Comparison of ENCODE assay signal across 8 mouse cellular contexts in the genomic region with DNA sequence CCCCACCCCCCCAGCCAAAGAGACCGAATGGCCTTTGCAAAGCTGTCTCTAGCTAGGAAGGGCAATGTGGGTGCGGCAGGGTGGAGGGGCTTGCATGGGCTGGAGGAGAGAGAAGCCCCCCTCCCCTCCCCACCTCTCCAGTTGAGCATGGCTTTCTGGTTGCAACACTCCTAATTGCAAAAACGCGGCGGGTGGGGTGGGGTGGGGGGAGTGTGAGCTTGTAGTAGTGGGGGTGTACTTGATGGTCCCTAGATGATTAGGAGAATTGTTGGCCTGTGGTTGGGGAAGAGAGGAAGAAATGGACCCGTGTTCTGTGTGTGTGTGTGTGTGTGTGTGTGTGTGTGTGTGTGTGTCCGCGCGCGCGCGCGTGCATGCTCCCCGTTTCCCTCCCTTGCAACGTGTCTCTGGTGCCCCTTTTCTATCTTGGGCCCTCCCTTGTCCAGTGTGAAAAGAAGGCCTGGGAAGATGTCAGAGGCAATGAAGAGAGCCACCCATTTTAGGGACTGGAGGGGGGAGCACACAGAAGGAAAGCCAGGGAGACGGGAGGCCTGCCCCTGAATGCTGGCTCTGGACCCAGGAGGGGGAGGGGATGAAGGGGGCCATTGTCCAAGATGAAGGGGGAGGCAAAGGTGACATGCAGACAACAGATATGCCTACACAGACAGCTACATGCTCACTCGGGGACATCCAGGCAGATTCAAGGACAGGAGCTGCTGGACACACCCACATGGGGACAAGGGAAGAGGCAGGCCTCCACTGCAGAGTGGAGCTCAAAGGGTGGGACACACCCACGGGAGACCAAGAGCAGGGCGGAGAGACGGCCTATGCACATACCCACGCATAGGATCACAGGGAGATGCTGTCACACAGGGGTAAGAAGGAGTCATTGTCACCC. TPM values are rescaled to one million over a fixed set of nuclear protein-coding genes. Genes with fewer than 3 reads are reported as not detected.
DNase-seq lines count a peak whose midpoint lies in the region; ATAC-seq and TF ChIP-seq lines count a peak whose summit lies in the region.

No protein-coding gene starts in this region.

- no peak for TF ChIP-seq CTCF in ES-Bruce4 (IDR thresholded peaks at IDR 0.05; ENCODE audit: low read depth, low read length)

- under 1% methylated on average over 17 of the region's 21 CpGs for WGBS in heart, embryonic 14.5 days
- WGBS in midbrain, embryonic 13.5 days = under 1% methylated on average over 21 of the region's 21 CpGs

- H3K36me3 ChIP-seq in ES-Bruce4 (ENCODE audit: control insufficient read depth, insufficient read depth, low read length, poor library complexity, severe bottlenecking) = no peaks in the 10 kb centered on the region
- H3K36me3 ChIP-seq in heart, embryonic 14.5 days (ENCODE audit: control insufficient read depth, insufficient read depth, low read length) = 0 out of 2 replicates have a peak, but pooled peaks cover 3% of the 10 kb centered on the region
- no peaks in the 10 kb centered on the region for H3K36me3 ChIP-seq in midbrain, embryonic 13.5 days

- 0 out of 2 replicates have a peak, but pooled peaks have one; percentile 6 for TF ChIP-seq EP300 in ES-Bruce4 (IDR thresholded peaks at IDR 0.05; ENCODE audit: insufficient read depth, low read depth, low read length)

- no peak overlapping the region for H3K27ac ChIP-seq in ES-Bruce4 (ENCODE audit: insufficient read depth, low read length)
- peak overlapping the region; percentile 79 to 98 for H3K27ac ChIP-seq in heart, embryonic 14.5 days (replicated peaks in 1 of 2; ENCODE audit: control insufficient read depth in 1 of 2, insufficient read depth in 1 of 2, low read depth in 2 of 2, low read length in 2 of 2)
- peak overlapping the region; percentile 99 for H3K27ac ChIP-seq in midbrain, embryonic 13.5 days

- no peak for TF ChIP-seq POLR2A in ES-Bruce4 (IDR thresholded peaks at IDR 0.05; ENCODE audit: insufficient read depth, low read length)

- peak overlapping the region; percentile 84 for H3K4me3 ChIP-seq in ES-Bruce4 (ENCODE audit: low read depth, low read length)
- peak overlapping the region; percentile 76 to 93 for H3K4me3 ChIP-seq in heart, embryonic 14.5 days (ENCODE audit: control insufficient read depth in 1 of 2, insufficient read depth in 1 of 2, low read depth in 1 of 2, low read length in 2 of 2)
- peak overlapping the region; percentile 84 for H3K4me3 ChIP-seq in midbrain, embryonic 13.5 days (replicated peaks)

- DNase-seq in frontal cortex, postnatal 10 days (ENCODE audit: low spot score in 2 of 2) = peak; percentile 48 to 65
- no peak for DNase-seq in frontal cortex, postnatal 36 days (ENCODE audit: low spot score in 2 of 2)
- DNase-seq in embryo, embryonic 11 days = peak; percentile 33
- DNase-seq in kidney, postnatal 4 days = peak; percentile 44 to 59
- DNase-seq in urinary bladder, postnatal 36 days (ENCODE audit: low spot score in 2 of 2) = no peak

- H3K27me3 ChIP-seq in ES-Bruce4 (ENCODE audit: control insufficient read depth, insufficient read depth, low read length, poor library complexity, severe bottlenecking) = no peaks in the 10 kb centered on the region
- no peaks in the 10 kb centered on the region for H3K27me3 ChIP-seq in heart, embryonic 14.5 days (ENCODE audit: control insufficient read depth, insufficient read depth, low read length)
- no peaks in the 10 kb centered on the region for H3K27me3 ChIP-seq in midbrain, embryonic 13.5 days

- peak overlapping the region; percentile 73 for H3K4me2 ChIP-seq in heart, embryonic 14.5 days (ENCODE audit: low read length)
- peak overlapping the region; percentile 85 for H3K4me2 ChIP-seq in midbrain, embryonic 13.5 days (replicated peaks)

- peaks cover 33% of the 10 kb centered on the region for H3K4me1 ChIP-seq in ES-Bruce4 (ENCODE audit: control insufficient read depth, insufficient read depth, low read length)
- H3K4me1 ChIP-seq in heart, embryonic 14.5 days (ENCODE audit: control insufficient read depth in 2 of 2, insufficient read depth in 2 of 2, low read length in 2 of 2) = peaks cover 45 to 68% of the 10 kb centered on the region in 2 experiments
- H3K4me1 ChIP-seq in midbrain, embryonic 13.5 days (replicated peaks) = peaks cover 82% of the 10 kb centered on the region

- H3K9ac ChIP-seq in ES-Bruce4 (ENCODE audit: low read depth, poor library complexity, severe bottlenecking) = peak overlapping the region; percentile 89
- H3K9ac ChIP-seq in heart, embryonic 14.5 days (ENCODE audit: low read length) = peak overlapping the region; percentile 98
- H3K9ac ChIP-seq in midbrain, embryonic 13.5 days (replicated peaks) = peak overlapping the region; percentile 99

- ATAC-seq in heart, embryonic 14.5 days (ENCODE audit: insufficient number of reproducible peaks, insufficient read depth, low FRiP score, low read depth) = no peak
- peak; percentile 25 for ATAC-seq in midbrain, embryonic 13.5 days

- H3K9me3 ChIP-seq in ES-Bruce4 (replicated peaks; ENCODE audit: control insufficient read depth, insufficient read depth, low read length, poor library complexity, severe bottlenecking) = no peaks in the 10 kb centered on the region
- H3K9me3 ChIP-seq in heart, embryonic 14.5 days (ENCODE audit: control insufficient read depth, low read length) = no peaks in the 10 kb centered on the region
- H3K9me3 ChIP-seq in midbrain, embryonic 13.5 days = no peaks in the 10 kb centered on the region

RNA-seq across cellular contexts. Expression of gene Thra, which starts 2.2 kb away (rescaled TPM):
- polyA plus RNA-seq in ES-Bruce4 (2011; ENCODE audit: insufficient read depth, insufficient read length, low read depth, missing spikeins) = 20.7 and 24.6 TPM in 2 replicates
- polyA plus RNA-seq in heart, embryonic 14.5 days (2014; fragmentation: Nextera tagmentation; extraction: Ambion mirVana) = 45.3 and 55.6 TPM in 2 replicates
- polyA plus RNA-seq in midbrain, embryonic 13.5 days (2015; fragmentation: Nextera tagmentation; extraction: Ambion mirVana) = 99.6 and 106 TPM in 2 replicates

RNA-seq across cellular contexts. Expression of gene Med24, which starts 13.4 kb away (rescaled TPM):
- polyA plus RNA-seq in ES-Bruce4 (2011; ENCODE audit: insufficient read depth, insufficient read length, low read depth, missing spikeins) = 83.5 and 85.8 TPM in 2 replicates
- 28.5 and 31.0 TPM in 2 replicates for polyA plus RNA-seq in heart, embryonic 14.5 days (2014; fragmentation: Nextera tagmentation; extraction: Ambion mirVana)
- polyA plus RNA-seq in midbrain, embryonic 13.5 days (2015; fragmentation: Nextera tagmentation; extraction: Ambion mirVana) = 83.5 and 90.3 TPM in 2 replicates

RNA-seq across cellular contexts. Expression of gene Nr1d1, which starts 32.5 kb away (rescaled TPM):
- polyA plus RNA-seq in ES-Bruce4 (2011; ENCODE audit: insufficient read depth, insufficient read length, low read depth, missing spikeins) = 7.4 and 7.5 TPM in 2 replicates
- 6.0 and 6.4 TPM in 2 replicates for polyA plus RNA-seq in heart, embryonic 14.5 days (2014; fragmentation: Nextera tagmentation; extraction: Ambion mirVana)
- 1.2 and 1.9 TPM in 2 replicates for polyA plus RNA-seq in midbrain, embryonic 13.5 days (2015; fragmentation: Nextera tagmentation; extraction: Ambion mirVana)

RNA-seq across cellular contexts. Expression of gene Csf3, which starts 41.6 kb away (rescaled TPM):
- not detected in 2 replicates for polyA plus RNA-seq in ES-Bruce4 (2011; ENCODE audit: insufficient read depth, insufficient read length, low read depth, missing spikeins)
- not detected in 2 replicates for polyA plus RNA-seq in heart, embryonic 14.5 days (2014; fragmentation: Nextera tagmentation; extraction: Ambion mirVana)
- polyA plus RNA-seq in midbrain, embryonic 13.5 days (2015; fragmentation: Nextera tagmentation; extraction: Ambion mirVana) = not detected in 2 replicates

RNA-seq across cellular contexts. Expression of gene Msl1, which starts 52.7 kb away (rescaled TPM):
- 68.7 and 69.1 TPM in 2 replicates for polyA plus RNA-seq in ES-Bruce4 (2011; ENCODE audit: insufficient read depth, insufficient read length, low read depth, missing spikeins)
- polyA plus RNA-seq in heart, embryonic 14.5 days (2014; fragmentation: Nextera tagmentation; extraction: Ambion mirVana) = 13.3 and 15.3 TPM in 2 replicates
- 34.2 and 34.5 TPM in 2 replicates for polyA plus RNA-seq in midbrain, embryonic 13.5 days (2015; fragmentation: Nextera tagmentation; extraction: Ambion mirVana)

Comparison
In these comparisons a context has a peak if more than half of its experiments do, and no peak if none do; other contexts are left out.
1. DNase-seq: peak in frontal cortex, postnatal 10 days (2 of 2), embryo, embryonic 11 days (single experiment) and kidney, postnatal 4 days (2 of 2); none in frontal cortex, postnatal 36 days (0 of 2) and urinary bladder, postnatal 36 days (0 of 2).
2. Peak in every context shown above with its lines, with median percentiles within 50 percentile points of each other: H3K4me3 ChIP-seq and H3K9ac ChIP-seq.